Mouse (Mus musculus) kidney, postnatal 0 days (tissue): ENCODE results near the gene Nlgn2. TPM values are rescaled to one million over a fixed set of nuclear protein-coding genes. Genes with fewer than 3 reads are reported as not detected.

Experiments
- ATAC-seq: fragments of 200-750 bp; cut with Nextera tagmentation; replicated peaks from 2 replicates; pipeline ENCODE4 v1.8.0; 2017; ENCODE audit warnings: low read depth, moderate number of reproducible peaks, moderate TSS enrichment, moderate library complexity; ENCODE audit not compliant: low FRiP score
- DNase-seq: peaks from one replicate; pipeline ENCODE4 v3.0.0-alpha.2; 2016; ENCODE audit warnings: low spot score
- H3K27ac ChIP-seq: fragments of 300-500 bp; sonication (generic); 2 replicates; pipeline ENCODE4 v1.5.1; 2014; ENCODE audit warnings: mild to moderate bottlenecking
- H3K27me3 ChIP-seq: fragments of 300-500 bp; sonication (generic); 2 replicates; pipeline ENCODE4 v1.6.1; 2014; ENCODE audit warnings: low read length, mixed read lengths; ENCODE audit not compliant: insufficient read depth
- H3K36me3 ChIP-seq: fragments of 300-500 bp; sonication (generic); 2 replicates; pipeline ENCODE4 v1.6.1; 2014; ENCODE audit warnings: low read length, mixed read lengths; ENCODE audit not compliant: insufficient read depth
- H3K4me1 ChIP-seq: fragments of 300-500 bp; sonication (generic); replicated peaks from 2 replicates; pipeline ENCODE4 v1.6.1; 2014; ENCODE audit warnings: antibody characterized with exemption, low read length, mixed read lengths; ENCODE audit not compliant: insufficient read depth
- H3K4me2 ChIP-seq: fragments of 300-500 bp; sonication (generic); 2 replicates; pipeline ENCODE4 v1.6.1; 2014; ENCODE audit warnings: mild to moderate bottlenecking, low read length, moderate library complexity, mixed read lengths
- H3K4me3 ChIP-seq: fragments of 300-500 bp; sonication (generic); replicated peaks from 2 replicates; pipeline ENCODE4 v1.5.1; 2014; ENCODE audit warnings: low read depth, low read length
- H3K9ac ChIP-seq: fragments of 300-500 bp; sonication (generic); 2 replicates; pipeline ENCODE4 v1.6.1; 2014; ENCODE audit warnings: low read depth, low read length
- H3K9me3 ChIP-seq: fragments of 300-500 bp; sonication (generic); replicated peaks from 2 replicates; pipeline ENCODE4 v1.6.1; 2016; ENCODE audit warnings: low read length, inconsistent platforms, mixed read lengths
- CTCF ChIP-seq: IDR thresholded peaks from 2 replicates; pipeline ENCODE4 v1.5.1; 2016; ENCODE audit warnings: antibody characterized with exemption, low read depth, mild to moderate bottlenecking, moderate library complexity
- WGBS: fragments of 180-500 bp; shearing (Covaris S2); extraction: QIAGEN DNeasy Blood & Tissue Kit; methylation state at CpG from one replicate; pipeline ENCODE4 v1.1.7; 2014; 5-methylcytosine and 5-hydroxymethylcytosine counted together
- polyA plus RNA-seq: library from polyadenylated mRNA; unstranded; fragments of >200 nt; fragmentation: Nextera tagmentation; extraction: Ambion mirVana; gene quantifications from 2 replicates; pipeline ENCODE4 v1.2.1, GENCODE M21; 2015

The Nlgn2 gene
- 4.1 and 4.7 TPM in 2 replicates for polyA plus RNA-seq

DNA sequence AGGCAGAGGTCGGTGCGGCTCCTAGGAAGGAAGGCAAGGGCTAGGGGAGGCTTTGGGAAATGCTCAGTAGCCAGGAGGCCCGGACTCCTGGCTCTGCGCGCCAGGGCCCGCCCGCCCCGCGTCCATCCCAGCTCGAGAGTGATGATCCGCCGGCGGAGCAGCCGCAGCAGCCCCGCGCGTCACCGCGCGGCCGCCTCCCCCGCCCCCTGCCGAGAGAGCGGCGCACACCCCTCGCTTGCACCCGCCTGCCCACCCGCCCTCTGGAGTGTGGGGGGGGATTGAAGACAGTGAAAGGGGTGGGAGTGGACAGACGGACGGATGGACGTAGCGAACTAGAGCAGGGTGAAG, at the start of gene Nlgn2:
Gene Nlgn2 (minus strand): TSS at position 181 of the 348 bp plus-strand sequence.
- Histone ChIP-seq H3K4me1 (peaks cover 27% of the 10 kb centered on the region), H3K27me3 (no peaks in the 10 kb centered on the region), H3K9me3 (no peaks in the 10 kb centered on the region), H3K9ac (peak within 1 kb of the TSS; percentile 75), H3K4me2 (peak within 1 kb of the TSS; percentile 97), H3K4me3 (peak within 1 kb of the TSS; percentile 59), H3K27ac (peak within 1 kb of the TSS; percentile 93), H3K36me3 (no peaks in the 10 kb centered on the region)
- ATAC-seq: peak; percentile 56; the same call in 1 of the 2 replicates
- WGBS: under 1% methylated on average over 32 of the region's 32 CpGs
- peak; percentile 25; the same call in 1 of the 2 replicates for TF ChIP-seq CTCF
- no peak for DNase-seq

DNA sequence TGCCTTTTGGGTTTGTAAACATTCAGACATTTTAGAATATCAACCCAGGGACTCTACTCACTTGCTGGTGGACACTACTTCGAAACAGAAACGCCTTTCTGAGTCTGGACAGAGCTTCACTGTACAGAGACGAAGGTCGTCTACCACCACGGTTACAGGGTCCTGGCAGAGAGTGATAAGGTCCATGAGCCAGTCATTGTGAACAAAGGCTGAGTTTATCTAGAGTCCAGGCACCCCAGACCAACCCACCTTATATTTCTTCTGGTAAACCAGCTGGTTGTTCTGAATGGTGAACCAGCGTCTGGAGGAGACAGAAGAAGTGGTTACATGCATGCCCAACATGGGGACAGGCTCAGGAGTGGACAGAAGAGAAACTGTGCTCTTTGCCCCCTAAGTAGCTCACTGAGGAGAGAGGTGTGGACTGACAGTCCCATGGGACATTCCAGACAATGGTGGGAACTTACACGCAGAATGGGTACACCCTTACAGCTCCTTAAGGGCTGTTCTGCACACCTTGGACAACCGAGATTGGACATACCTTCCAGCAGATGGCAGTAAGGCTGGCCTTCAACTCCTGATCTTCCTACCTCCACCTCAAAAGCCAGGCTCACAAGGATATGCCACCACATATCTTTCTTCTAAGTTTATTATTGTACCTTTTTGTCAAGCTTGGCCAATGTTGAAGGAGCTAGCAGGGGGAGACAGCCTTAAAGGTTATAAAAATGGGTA, 49.5 kb upstream of the Nlgn2 start:
- Histone ChIP-seq H3K27ac (no peak overlapping the region), H3K27me3 (no peaks in the 10 kb centered on the region), H3K4me1 (no peaks in the 10 kb centered on the region), H3K4me3 (no peak overlapping the region), H3K9me3 (no peaks in the 10 kb centered on the region), H3K36me3 (no peaks in the 10 kb centered on the region), H3K4me2 (no peak overlapping the region), H3K9ac (no peak overlapping the region)
- ATAC-seq: no peak
- WGBS: 71% methylated on average over 8 of the region's 8 CpGs
- peak; percentile 77 for TF ChIP-seq CTCF
- no peak for DNase-seq

DNA sequence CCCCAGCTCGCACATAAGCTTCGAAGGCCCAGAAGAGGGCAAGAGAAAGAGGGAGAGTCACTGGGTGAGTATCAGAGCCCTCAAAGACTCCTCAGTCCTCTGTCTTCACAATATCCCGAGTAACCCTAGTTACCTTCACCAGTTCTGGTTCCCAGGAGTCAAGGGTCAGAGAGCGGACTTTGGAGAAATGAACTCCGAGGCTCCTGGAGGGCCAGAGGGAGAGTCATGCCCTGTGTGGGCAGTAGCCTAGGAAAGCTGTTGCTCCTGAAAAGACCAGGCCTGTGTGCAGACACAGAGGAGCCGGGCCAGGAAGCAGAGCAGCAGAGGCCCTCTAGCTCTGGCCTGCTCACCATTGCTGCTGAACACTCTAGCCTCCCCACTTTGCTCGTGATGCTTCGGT, 47.1 kb upstream of the Nlgn2 start:
- Histone ChIP-seq H3K9me3 (no peaks in the 10 kb centered on the region), H3K4me1 (peaks cover 11% of the 10 kb centered on the region; the same call in 1 of the 2 replicates), H3K27ac (peak overlapping the region; percentile 2; the same call in 1 of the 2 replicates), H3K36me3 (no peaks in the 10 kb centered on the region), H3K27me3 (no peaks in the 10 kb centered on the region), H3K4me2 (peak overlapping the region; percentile 30; the same call in 1 of the 2 replicates), H3K4me3 (no peak overlapping the region), H3K9ac (no peak overlapping the region)
- WGBS: 66% methylated on average over 8 of the region's 8 CpGs
- TF ChIP-seq CTCF: no peak
- ATAC-seq (no peak), DNase-seq (no peak)

GRCm38 (mm10) chr11:69884240-69884639, 46.7 kb upstream of the Nlgn2 start:
- 48% methylated on average over 9 of the region's 9 CpGs for WGBS
- no peaks in the 10 kb centered on the region for H3K36me3 ChIP-seq
- peaks cover 15% of the 10 kb centered on the region for H3K4me1 ChIP-seq
- H3K9ac ChIP-seq: no peak overlapping the region
- peak overlapping the region; percentile 30; the same call in 1 of the 2 replicates for H3K4me2 ChIP-seq
- no peaks in the 10 kb centered on the region for H3K27me3 ChIP-seq
- no peak for DNase-seq
- ATAC-seq: no peak
- no peak overlapping the region for H3K4me3 ChIP-seq
- H3K27ac ChIP-seq: peak overlapping the region; percentile 2; the same call in 1 of the 2 replicates
- TF ChIP-seq CTCF: no peak
- H3K9me3 ChIP-seq: no peaks in the 10 kb centered on the region

DNA sequence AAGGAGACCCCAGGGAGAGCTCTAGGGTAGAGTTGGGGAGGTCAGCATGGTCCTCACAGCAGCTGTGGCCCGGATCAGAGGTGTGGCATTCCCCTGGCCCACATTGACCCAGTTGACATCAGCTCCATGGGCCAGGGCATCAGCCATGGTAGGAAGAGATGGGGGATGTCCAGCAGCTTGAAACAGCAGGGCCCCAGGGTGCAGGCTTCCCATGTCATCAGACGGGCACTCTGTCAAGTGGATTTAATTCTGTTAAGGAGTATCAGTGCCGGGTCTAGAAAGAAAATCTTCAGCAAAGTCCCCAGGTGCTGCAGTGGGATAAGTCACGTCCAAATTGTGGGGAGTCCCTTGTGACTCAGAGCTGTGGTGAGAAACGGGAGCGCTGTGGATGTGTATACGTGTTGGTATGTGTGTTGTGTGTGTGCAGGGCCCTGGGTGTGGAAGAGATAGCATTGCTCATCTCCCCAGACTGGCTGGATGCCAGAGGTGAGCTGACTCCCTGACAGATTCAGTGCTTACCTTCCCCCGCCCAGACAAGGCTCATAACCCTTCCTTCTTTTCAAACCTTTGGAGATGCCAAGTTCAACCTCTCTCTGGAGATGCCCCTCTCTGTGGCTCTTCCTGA, 46.1 kb upstream of the Nlgn2 start:
- Histone ChIP-seq H3K27ac (peak overlapping the region; percentile 2; the same call in 1 of the 2 replicates), H3K9ac (no peak overlapping the region), H3K4me1 (peaks cover 21% of the 10 kb centered on the region), H3K9me3 (no peaks in the 10 kb centered on the region), H3K4me2 (no peak overlapping the region), H3K36me3 (no peaks in the 10 kb centered on the region), H3K27me3 (no peaks in the 10 kb centered on the region), H3K4me3 (no peak overlapping the region)
- no peak for DNase-seq
- ATAC-seq: no peak
- no peak for TF ChIP-seq CTCF
- 82% methylated on average over 8 of the region's 8 CpGs for WGBS

- TF ChIP-seq CTCF: peak; percentile 58
- no peaks in the 10 kb centered on the region for H3K36me3 ChIP-seq
- H3K4me2 ChIP-seq: no peak overlapping the region
- DNase-seq (no peak), ATAC-seq (no peak)
- no peak overlapping the region for H3K27ac ChIP-seq
- no peak overlapping the region for H3K9ac ChIP-seq
- H3K4me3 ChIP-seq: no peak overlapping the region
- WGBS: 72% methylated on average over 4 of the region's 4 CpGs
- no peaks in the 10 kb centered on the region for H3K27me3 ChIP-seq
- H3K9me3 ChIP-seq: no peaks in the 10 kb centered on the region
- H3K4me1 ChIP-seq: peaks cover 22% of the 10 kb centered on the region
Observed at GRCm38 (mm10) chr11:69883066-69883465, 45.5 kb upstream of the Nlgn2 start.
